Mouse (Mus musculus): ENCODE results near the gene Sart1.
A peak's percentile ranks its signal among the peaks of the same experiment; 100 is the strongest.
"Not testable (repeated sequence)": the region's sequence is repeated elsewhere in the genome, so short reads cannot be mapped to it uniquely, and the experiment has no call there.

Gene Sart1

DNA sequence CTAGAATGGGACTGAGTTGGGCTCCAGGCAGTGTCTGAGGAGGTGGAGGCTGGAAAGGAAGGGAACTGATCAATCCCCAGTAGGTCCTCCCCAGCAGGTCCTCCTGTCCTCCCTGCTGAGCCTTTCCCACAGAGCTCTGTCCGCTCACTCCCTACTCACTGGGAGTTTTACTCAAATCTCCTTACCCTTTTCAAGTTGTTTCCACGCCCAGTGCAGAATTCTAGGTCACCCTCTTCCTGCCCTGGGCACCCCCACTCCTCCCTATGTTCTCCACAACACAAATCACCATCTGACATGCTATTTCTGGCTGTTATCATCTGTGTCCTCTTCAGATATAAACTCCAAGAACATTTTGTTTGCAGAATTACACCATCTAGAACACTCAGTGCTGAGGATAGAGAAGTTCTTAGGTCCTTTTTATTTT is 26.0 kb upstream of the Sart1 start:
- no peak for DNase-seq (ENCODE audit: low spot score)

DNA sequence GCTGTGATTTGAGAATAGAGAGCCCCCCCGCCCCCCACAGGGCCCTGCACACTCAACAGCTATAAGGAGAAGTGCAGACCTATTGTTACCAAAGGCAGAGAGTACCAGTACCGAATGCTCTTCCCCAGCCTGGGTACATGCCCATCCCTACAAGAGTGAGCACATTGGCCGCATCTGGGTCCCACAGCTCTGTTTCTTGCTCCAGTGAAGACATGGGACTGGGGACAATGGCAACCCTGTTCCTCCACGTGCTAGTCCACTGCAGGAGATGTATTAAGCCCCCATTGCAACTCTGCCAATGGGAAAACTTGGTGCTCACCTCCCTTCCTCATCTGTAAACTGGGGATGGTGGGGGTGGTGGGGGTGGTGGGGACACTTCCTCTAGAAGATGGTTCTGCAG is 25.3 kb upstream of the Sart1 start:
- no peak for DNase-seq (ENCODE audit: low spot score)

- DNase-seq (ENCODE audit: low spot score): no peak
These were observed 23.5 kb upstream of the Sart1 start for GRCm38 (mm10) chr19:5411961-5412360.

- no peak for DNase-seq (ENCODE audit: low spot score)
These were observed 22.1 kb upstream of the Sart1 start for GRCm38 (mm10) chr19:5410641-5411040.

- DNase-seq (ENCODE audit: low spot score): no peak
These were observed 20.6 kb upstream of the Sart1 start for GRCm38 (mm10) chr19:5409068-5409467.

DNA sequence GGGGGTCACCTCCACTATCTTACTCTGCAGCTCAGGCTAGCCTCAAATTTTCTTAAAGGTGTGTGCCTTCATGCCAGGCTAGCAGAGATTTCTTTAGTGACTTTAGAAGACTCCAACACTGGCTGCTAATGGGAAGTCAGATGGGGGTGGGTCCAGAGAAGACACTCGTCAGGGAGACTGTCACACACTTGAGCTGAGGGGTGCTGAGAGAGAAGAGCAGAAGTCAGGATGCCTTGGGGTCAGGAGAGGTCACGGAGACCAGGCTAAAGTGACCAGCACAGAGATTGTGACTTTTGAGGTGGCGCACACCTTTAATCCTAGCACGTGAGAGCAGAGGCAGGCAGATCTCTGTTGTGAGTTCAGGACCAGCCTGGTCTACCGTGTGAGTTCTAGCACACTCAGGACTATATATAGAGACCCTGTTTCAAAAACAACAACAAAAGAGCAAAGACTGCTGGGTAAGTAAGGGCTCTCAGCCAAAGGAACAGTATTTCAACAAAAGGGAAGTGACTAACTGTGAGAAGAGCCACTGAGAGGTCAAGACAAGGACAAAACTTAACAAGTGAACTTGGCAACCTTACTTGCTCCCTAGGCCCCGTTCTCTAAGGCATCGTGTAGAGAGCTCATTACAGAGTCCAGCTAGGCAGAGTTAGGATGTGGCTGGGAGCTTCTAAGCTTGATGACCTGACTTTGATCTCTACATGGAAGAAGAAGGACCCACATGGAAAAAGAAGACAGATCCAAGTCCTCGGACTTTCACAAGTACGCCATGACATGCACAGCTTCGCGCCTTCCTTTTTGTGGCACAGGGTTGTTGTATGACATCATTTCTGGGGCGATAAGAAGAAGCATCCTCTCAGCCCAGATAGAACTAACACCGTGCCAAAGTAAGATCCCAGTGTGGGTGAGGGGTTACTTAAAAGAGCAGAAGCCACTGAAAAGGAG is 19.8 kb upstream of the Sart1 start:
- no peak for DNase-seq (ENCODE audit: low spot score)

DNA sequence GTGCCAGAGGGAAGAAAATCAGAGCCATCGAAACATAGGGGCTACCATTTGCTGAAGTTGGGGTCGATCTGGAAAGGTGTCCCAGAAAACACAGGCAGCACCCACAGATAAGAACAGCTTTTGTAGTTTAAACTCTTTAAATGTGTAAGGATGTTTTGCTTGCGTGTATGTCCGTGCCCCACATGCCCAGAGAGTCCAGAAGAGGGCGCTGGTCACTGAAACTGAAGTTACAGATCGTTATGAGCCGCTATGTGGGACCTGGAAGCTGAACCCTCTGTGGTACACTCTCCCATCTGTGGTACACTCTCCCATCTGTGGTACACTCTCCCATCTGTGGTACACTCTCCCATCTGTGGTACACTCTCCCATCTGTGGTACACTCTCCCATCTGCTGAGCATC is 18.6 kb upstream of the Sart1 start:
- no peak for DNase-seq (ENCODE audit: low spot score)

- not testable (repeated sequence) for DNase-seq (ENCODE audit: low spot score)
These were observed 18.1 kb upstream of the Sart1 start for GRCm38 (mm10) chr19:5406531-5407126.

GRCm38 (mm10) chr19:5405924-5406323 is 17.4 kb upstream of the Sart1 start:
- no peak for DNase-seq (ENCODE audit: low spot score)

DNA sequence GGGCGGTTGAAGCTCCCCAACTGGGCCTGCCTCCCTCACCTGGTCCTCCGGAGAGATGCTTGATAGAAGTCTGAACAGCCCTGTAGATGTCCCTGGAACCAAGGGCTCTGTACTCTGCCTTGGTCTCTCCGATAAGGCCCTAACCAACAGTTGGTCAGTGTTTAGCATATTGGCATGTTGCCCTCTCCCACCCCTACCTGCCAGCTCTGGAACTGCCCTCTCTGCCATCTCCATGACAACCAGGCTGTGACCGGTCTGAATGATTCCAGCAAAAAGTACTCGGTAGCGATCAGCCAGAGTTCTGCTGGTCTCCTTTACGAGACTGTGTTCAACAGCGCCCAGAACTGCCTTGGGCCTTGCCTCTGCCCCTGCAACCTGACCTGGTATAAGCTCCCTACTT is 13.8 kb upstream of the Sart1 start, which contains the start of gene Tsga10ip:
Tsga10ip (minus strand) TSS at position 234 of the 400 bp plus-strand sequence.
- DNase-seq (ENCODE audit: low spot score): no peak

DNA sequence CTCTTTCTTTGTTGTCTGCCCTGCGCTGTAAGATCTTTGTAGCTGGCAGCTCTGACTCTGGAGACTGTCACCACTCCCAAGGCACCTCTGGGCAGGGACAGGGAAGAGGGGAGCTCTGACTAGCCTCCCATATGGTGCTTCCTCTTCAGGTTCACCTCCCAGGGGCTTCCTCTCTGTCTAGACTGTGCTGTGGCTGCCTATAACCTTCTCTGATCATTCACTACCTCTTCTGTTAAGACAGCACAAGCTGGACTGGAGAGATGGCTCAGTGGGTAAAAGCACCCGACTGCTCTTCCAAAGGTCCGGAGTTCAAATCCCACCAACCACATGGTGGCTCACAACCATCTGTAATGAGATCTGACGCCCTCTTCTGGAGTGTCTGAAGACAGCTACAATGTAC is 12.6 kb upstream of the Sart1 start:
- not testable (repeated sequence) for DNase-seq (ENCODE audit: low spot score)

DNA sequence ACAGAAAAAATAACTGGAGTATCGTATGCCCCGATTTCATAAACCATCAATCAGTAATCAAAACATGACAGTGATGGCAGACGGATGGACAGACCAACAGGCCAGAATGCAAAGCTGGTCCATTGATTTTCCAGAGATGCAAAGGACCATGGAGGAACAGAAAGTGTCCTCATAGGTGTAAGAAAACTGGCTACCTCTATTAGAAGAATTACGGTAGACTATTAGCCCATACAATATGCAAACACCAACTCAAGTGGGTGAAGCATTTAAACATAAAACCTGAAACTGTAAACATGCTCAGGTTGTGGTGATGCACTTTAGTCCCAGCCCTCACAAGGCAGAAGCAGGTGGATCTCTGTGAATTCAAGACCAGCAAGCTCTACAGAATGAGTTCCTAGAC is 6.9 kb upstream of the Sart1 start:
- no peak for DNase-seq (ENCODE audit: low spot score)

GRCm38 (mm10) chr19:5394168-5394567 is 5.7 kb upstream of the Sart1 start:
- DNase-seq (ENCODE audit: low spot score): no peak

DNA sequence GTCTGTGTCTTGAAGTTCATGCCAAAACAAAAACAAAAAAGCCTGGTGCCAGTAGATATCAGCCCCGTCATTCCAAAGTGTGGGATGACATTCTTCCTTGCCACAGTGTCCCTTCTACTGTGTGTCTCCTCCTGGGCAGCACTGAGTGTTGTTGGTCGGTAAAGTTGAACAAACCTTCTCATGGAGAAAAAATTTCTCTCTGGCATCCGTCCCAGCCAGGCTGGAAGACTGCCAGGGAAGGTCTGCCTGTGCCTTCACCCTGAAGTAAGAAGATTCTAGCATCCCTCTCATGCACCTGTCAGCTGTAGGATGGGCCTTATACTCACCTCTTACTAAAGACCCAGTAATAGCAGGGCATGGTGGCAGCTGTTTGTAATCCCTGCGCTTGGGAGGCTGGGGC is 4.4 kb upstream of the Sart1 start:
- DNase-seq (ENCODE audit: low spot score): peak; percentile 66

DNA sequence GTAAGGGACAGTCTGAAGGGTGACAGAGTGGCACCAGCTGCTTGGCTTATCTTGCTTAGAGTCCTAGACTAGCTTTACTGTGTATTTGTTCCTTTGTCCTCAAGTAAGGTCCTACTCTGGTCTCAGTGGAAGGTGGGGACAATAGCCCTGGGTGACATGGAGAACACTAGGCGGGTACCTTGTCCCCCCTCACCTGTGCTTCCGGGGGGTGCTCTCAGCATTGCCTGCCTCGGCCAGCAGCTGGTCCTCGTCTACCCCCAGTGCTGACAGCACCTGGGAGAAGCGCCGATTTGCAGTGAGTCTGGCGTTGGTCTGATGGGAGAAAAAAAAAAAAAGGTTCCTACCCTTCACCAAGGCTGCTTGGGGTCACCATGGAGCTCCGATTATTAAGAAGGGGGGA is 1.9 kb upstream of the Sart1 start:
- no peak for DNase-seq (ENCODE audit: low spot score)

GRCm38 (mm10) chr19:5389647-5390046 is 1.1 kb upstream of the Sart1 start:
- DNase-seq (ENCODE audit: low spot score): no peak

- DNase-seq (ENCODE audit: low spot score): no peak
These were observed 477 bp downstream of the Sart1 start for GRCm38 (mm10) chr19:5388011-5388441.

DNA sequence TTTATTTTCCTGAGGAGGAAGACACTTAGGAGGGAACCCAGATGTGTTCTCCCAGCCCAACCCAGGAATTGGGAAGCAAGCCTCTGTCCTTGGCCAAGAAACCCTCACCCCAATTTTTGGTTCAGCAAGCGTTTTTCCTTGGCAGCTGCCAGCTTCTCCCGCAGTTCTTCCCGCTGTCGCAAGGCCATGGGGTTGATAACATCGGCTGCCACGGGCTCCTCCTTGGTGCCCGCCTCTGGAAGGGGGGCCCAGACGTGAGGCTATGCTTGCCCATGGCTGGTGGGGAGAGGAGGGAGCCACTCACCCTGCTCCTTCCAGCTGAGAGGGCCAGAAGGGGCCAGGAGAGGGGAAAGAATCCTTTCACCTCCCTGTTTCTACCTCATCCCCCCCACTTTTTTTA is 3.8 kb downstream of the Sart1 start:
- no peak for DNase-seq (ENCODE audit: low spot score)

DNA sequence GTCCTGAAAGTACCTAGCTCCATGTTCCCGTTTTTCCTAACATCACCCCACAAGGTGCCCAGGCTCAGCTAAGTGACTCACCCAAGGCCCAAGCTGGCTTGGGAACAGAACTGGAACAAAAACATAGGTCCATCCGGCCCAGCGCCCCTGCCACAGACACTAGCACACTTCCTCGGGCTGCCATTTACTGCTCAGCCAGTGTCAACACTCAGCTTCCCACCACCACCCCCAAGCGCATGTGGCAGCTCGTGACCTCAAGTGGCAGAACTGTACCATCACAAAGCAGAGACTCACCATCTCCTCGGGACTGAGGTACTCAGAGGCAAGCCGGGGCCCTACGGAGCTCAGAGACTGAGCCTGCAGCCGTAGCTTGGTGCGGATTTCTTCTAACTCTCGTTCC is 5.2 kb downstream of the Sart1 start:
- no peak for DNase-seq (ENCODE audit: low spot score)

- DNase-seq (ENCODE audit: low spot score): no peak
These were observed 11.1 kb downstream of the Sart1 start for GRCm38 (mm10) chr19:5377446-5377845.

- DNase-seq (ENCODE audit: low spot score): no peak
These were observed 13.8 kb downstream of the Sart1 start for GRCm38 (mm10) chr19:5374748-5375147.

- no peak for DNase-seq (ENCODE audit: low spot score)
These were observed 14.3 kb downstream of the Sart1 start for GRCm38 (mm10) chr19:5374177-5374576.

DNA sequence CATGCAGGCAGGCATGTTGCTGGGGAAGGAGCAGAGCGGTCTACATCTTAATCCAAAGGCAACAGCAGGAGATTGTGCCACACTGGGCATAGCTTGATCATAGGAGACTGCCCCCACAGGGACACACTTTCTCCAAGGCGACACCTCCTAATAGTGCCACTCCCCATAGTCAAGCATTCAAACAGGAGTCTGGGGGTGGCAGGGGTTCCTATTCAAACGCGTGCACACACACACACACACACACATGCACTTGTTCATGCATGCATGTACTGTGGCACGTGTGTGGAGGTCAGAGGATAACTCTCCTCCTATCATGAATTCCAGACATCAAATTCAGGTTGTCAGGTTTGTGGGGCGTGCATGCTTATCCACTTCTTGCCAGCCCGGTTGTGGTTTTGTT is 15.8 kb downstream of the Sart1 start:
- DNase-seq (ENCODE audit: low spot score): no peak

Measured in ovary, postnatal 10 days (tissue).